Mouse (Mus musculus): ENCODE measurements around the gene Herc2.

Herc2 gene

GRCm38 (mm10) chr7:56201483-56202218 lies 151.7 kb downstream of the Herc2 start:
- DNase-seq (ENCODE audit: low spot score), result no peak

- no peak for DNase-seq (ENCODE audit: low spot score)
Observed at GRCm38 (mm10) chr7:56202843-56203242, 152.8 kb downstream of the Herc2 start.

GRCm38 (mm10) chr7:56203286-56203685 lies 153.3 kb downstream of the Herc2 start:
- DNase-seq (ENCODE audit: low spot score), result no peak

GRCm38 (mm10) chr7:56204877-56205276 lies 154.9 kb downstream of the Herc2 start:
- no peak for DNase-seq (ENCODE audit: low spot score)

GRCm38 (mm10) chr7:56220811-56221210 lies 170.8 kb downstream of the Herc2 start:
- DNase-seq (ENCODE audit: low spot score), result no peak

- DNase-seq (ENCODE audit: low spot score), result no peak
Observed at GRCm38 (mm10) chr7:56235794-56236423, 185.9 kb downstream of the Herc2 start.

- no peak for DNase-seq (ENCODE audit: low spot score)
Observed at GRCm38 (mm10) chr7:56236617-56237016, 186.6 kb downstream of the Herc2 start.

- no peak for DNase-seq (ENCODE audit: low spot score)
Observed at GRCm38 (mm10) chr7:56239543-56239942, 189.5 kb downstream of the Herc2 start, which contains the start of gene Oca2. TSS of gene Oca2 (plus strand) at chr7:56239760.

GRCm38 (mm10) chr7:56254568-56254967 lies 204.6 kb downstream of the Herc2 start:
- DNase-seq (ENCODE audit: low spot score), result no peak

- DNase-seq (ENCODE audit: low spot score), result no peak
Observed at GRCm38 (mm10) chr7:56257875-56258441, 208.0 kb downstream of the Herc2 start.

GRCm38 (mm10) chr7:56277506-56277905 lies 227.5 kb downstream of the Herc2 start:
- no peak for DNase-seq (ENCODE audit: low spot score)

Measured in urinary bladder, postnatal 10 days (tissue).